Mouse (Mus musculus): Measurements from ENCODE around the gene Clcc1. TPM values are rescaled to one million over a fixed set of nuclear protein-coding genes. Genes with fewer than 3 reads are reported as not detected.
"Not testable (repeated sequence)": the region's sequence is repeated elsewhere in the genome, so short reads cannot be mapped to it uniquely, and the experiment has no call there.

Clcc1 gene
- polyA plus RNA-seq, 1 experiment from 2014 or later = 34.1 TPM

- H3K36me3 ChIP-seq = peaks cover 34% of the 10 kb centered on the region
- WGBS = 82% methylated on average over 1 of the region's 1 CpGs
- no peaks in the 10 kb centered on the region for H3K27me3 ChIP-seq (replicated peaks)
- H3K4me3 ChIP-seq (replicated peaks) = no peak overlapping the region
- no peaks in the 10 kb centered on the region for H3K9me3 ChIP-seq (replicated peaks)
- ATAC-seq (ENCODE audit: low FRiP score) = no peak
- H3K27ac ChIP-seq (replicated peaks) = no peak overlapping the region
- no peak overlapping the region for H3K4me2 ChIP-seq
- H3K9ac ChIP-seq (replicated peaks) = no peak overlapping the region
- no peaks in the 10 kb centered on the region for H3K4me1 ChIP-seq
These were observed 7.2 kb downstream of the Clcc1 start for GRCm38 (mm10) chr3:108660941-108661340.

- H3K36me3 ChIP-seq = peaks cover 70% of the 10 kb centered on the region
- H3K9me3 ChIP-seq (replicated peaks) = no peaks in the 10 kb centered on the region
- H3K4me1 ChIP-seq = no peaks in the 10 kb centered on the region
- WGBS = 69% methylated on average over 4 of the region's 4 CpGs
- H3K4me3 ChIP-seq (replicated peaks) = no peak overlapping the region
- no peaks in the 10 kb centered on the region for H3K27me3 ChIP-seq (replicated peaks)
- H3K4me2 ChIP-seq = no peak overlapping the region
- no peak overlapping the region for H3K9ac ChIP-seq (replicated peaks)
- ATAC-seq (ENCODE audit: low FRiP score) = no peak
- no peak overlapping the region for H3K27ac ChIP-seq (replicated peaks)
These were observed 22.9 kb downstream of the Clcc1 start for GRCm38 (mm10) chr3:108676616-108677015.

GRCm38 (mm10) chr3:108681004-108681403, 27.3 kb downstream of the Clcc1 start:
- H3K4me3 ChIP-seq (replicated peaks) = no peak overlapping the region
- H3K4me2 ChIP-seq = no peak overlapping the region
- no peak for ATAC-seq (ENCODE audit: low FRiP score)
- H3K4me1 ChIP-seq = no peaks in the 10 kb centered on the region
- WGBS = 82% methylated on average over 4 of the region's 4 CpGs
- H3K27me3 ChIP-seq (replicated peaks) = no peaks in the 10 kb centered on the region
- H3K27ac ChIP-seq (replicated peaks) = no peak overlapping the region
- H3K9ac ChIP-seq (replicated peaks) = no peak overlapping the region
- peaks cover 59% of the 10 kb centered on the region for H3K36me3 ChIP-seq
- no peaks in the 10 kb centered on the region for H3K9me3 ChIP-seq (replicated peaks)

- 94% methylated on average over 5 of the region's 5 CpGs for WGBS
- not testable (repeated sequence) for H3K4me3 ChIP-seq (replicated peaks); H3K4me2 ChIP-seq; H3K9me3 ChIP-seq (replicated peaks); H3K4me1 ChIP-seq; ATAC-seq (ENCODE audit: low FRiP score); H3K27me3 ChIP-seq (replicated peaks); H3K27ac ChIP-seq (replicated peaks); H3K9ac ChIP-seq (replicated peaks)
- H3K36me3 ChIP-seq = peaks cover 48% of the 10 kb centered on the region
These were observed 29.9 kb downstream of the Clcc1 start for GRCm38 (mm10) chr3:108683597-108683996.

GRCm38 (mm10) chr3:108685701-108686100, 32.0 kb downstream of the Clcc1 start:
- no peaks in the 10 kb centered on the region for H3K27me3 ChIP-seq (replicated peaks)
- H3K4me2 ChIP-seq = no peak overlapping the region
- H3K4me3 ChIP-seq (replicated peaks) = no peak overlapping the region
- 97% methylated on average over 7 of the region's 7 CpGs for WGBS
- peaks cover 32% of the 10 kb centered on the region for H3K36me3 ChIP-seq
- H3K9me3 ChIP-seq (replicated peaks) = no peaks in the 10 kb centered on the region
- no peaks in the 10 kb centered on the region for H3K4me1 ChIP-seq
- H3K27ac ChIP-seq (replicated peaks) = no peak overlapping the region
- no peak for ATAC-seq (ENCODE audit: low FRiP score)
- H3K9ac ChIP-seq (replicated peaks) = no peak overlapping the region

- H3K4me3 ChIP-seq (replicated peaks) = no peak overlapping the region
- H3K27ac ChIP-seq (replicated peaks) = no peak overlapping the region
- H3K9me3 ChIP-seq (replicated peaks) = no peaks in the 10 kb centered on the region
- H3K27me3 ChIP-seq (replicated peaks) = no peaks in the 10 kb centered on the region
- no peak overlapping the region for H3K9ac ChIP-seq (replicated peaks)
- H3K4me2 ChIP-seq = no peak overlapping the region
- H3K36me3 ChIP-seq = peaks cover 14% of the 10 kb centered on the region
- ATAC-seq (ENCODE audit: low FRiP score) = no peak
- no peaks in the 10 kb centered on the region for H3K4me1 ChIP-seq
- 60% methylated on average over 6 of the region's 6 CpGs for WGBS
These were observed 35.3 kb downstream of the Clcc1 start for GRCm38 (mm10) chr3:108689015-108689441.

- 82% methylated on average over 8 of the region's 8 CpGs for WGBS
- no peaks in the 10 kb centered on the region for H3K9me3 ChIP-seq (replicated peaks)
- no peak overlapping the region for H3K4me2 ChIP-seq
- no peaks in the 10 kb centered on the region for H3K4me1 ChIP-seq
- H3K36me3 ChIP-seq = peaks cover 14% of the 10 kb centered on the region
- ATAC-seq (ENCODE audit: low FRiP score) = no peak
- no peak overlapping the region for H3K27ac ChIP-seq (replicated peaks)
- H3K4me3 ChIP-seq (replicated peaks) = no peak overlapping the region
- H3K27me3 ChIP-seq (replicated peaks) = no peaks in the 10 kb centered on the region
- no peak overlapping the region for H3K9ac ChIP-seq (replicated peaks)
These were observed 35.7 kb downstream of the Clcc1 start for GRCm38 (mm10) chr3:108689446-108689845.

GRCm38 (mm10) chr3:108689979-108690378, 36.3 kb downstream of the Clcc1 start:
- 86% methylated on average over 4 of the region's 4 CpGs for WGBS
- no peaks in the 10 kb centered on the region for H3K27me3 ChIP-seq (replicated peaks)
- peaks cover 14% of the 10 kb centered on the region for H3K36me3 ChIP-seq
- H3K27ac ChIP-seq (replicated peaks) = no peak overlapping the region
- no peaks in the 10 kb centered on the region for H3K9me3 ChIP-seq (replicated peaks)
- H3K9ac ChIP-seq (replicated peaks) = no peak overlapping the region
- H3K4me1 ChIP-seq = no peaks in the 10 kb centered on the region
- no peak for ATAC-seq (ENCODE audit: low FRiP score)
- no peak overlapping the region for H3K4me3 ChIP-seq (replicated peaks)
- no peak overlapping the region for H3K4me2 ChIP-seq

- Histone ChIP-seq H3K4me3 (replicated peaks) (no peak overlapping the region), H3K4me2 (no peak overlapping the region), H3K27ac (replicated peaks) (no peak overlapping the region), H3K9me3 (replicated peaks) (no peaks in the 10 kb centered on the region), H3K36me3 (peaks cover 17% of the 10 kb centered on the region; the same call in 1 of the 2 replicates), H3K27me3 (replicated peaks) (no peaks in the 10 kb centered on the region), H3K9ac (replicated peaks) (no peak overlapping the region), H3K4me1 (no peaks in the 10 kb centered on the region)
- no peak for ATAC-seq (ENCODE audit: low FRiP score)
- 94% methylated on average over 9 of the region's 9 CpGs for WGBS
These were observed 40.6 kb downstream of the Clcc1 start for GRCm38 (mm10) chr3:108694321-108694720.

GRCm38 (mm10) chr3:108698662-108699061, 44.9 kb downstream of the Clcc1 start:
- no peak overlapping the region for H3K27ac ChIP-seq (replicated peaks)
- 95% methylated on average over 8 of the region's 8 CpGs for WGBS
- no peak overlapping the region for H3K4me3 ChIP-seq (replicated peaks)
- no peaks in the 10 kb centered on the region for H3K9me3 ChIP-seq (replicated peaks)
- no peaks in the 10 kb centered on the region for H3K4me1 ChIP-seq
- no peak overlapping the region for H3K9ac ChIP-seq (replicated peaks)
- no peak overlapping the region for H3K4me2 ChIP-seq
- H3K36me3 ChIP-seq = peaks cover 25% of the 10 kb centered on the region; the same call in 1 of the 2 replicates
- ATAC-seq (ENCODE audit: low FRiP score) = no peak
- no peaks in the 10 kb centered on the region for H3K27me3 ChIP-seq (replicated peaks)

- ATAC-seq (ENCODE audit: low FRiP score) = no peak
These were observed 46.1 kb downstream of the Clcc1 start for GRCm38 (mm10) chr3:108699786-108700185.

GRCm38 (mm10) chr3:108701256-108701655, 47.5 kb downstream of the Clcc1 start:
- H3K36me3 ChIP-seq = peaks cover 22% of the 10 kb centered on the region; the same call in 1 of the 2 replicates
- H3K4me2 ChIP-seq = no peak overlapping the region
- H3K9ac ChIP-seq (replicated peaks) = no peak overlapping the region
- no peak overlapping the region for H3K4me3 ChIP-seq (replicated peaks)
- WGBS = 93% methylated on average over 1 of the region's 1 CpGs
- no peak for ATAC-seq (ENCODE audit: low FRiP score)
- no peaks in the 10 kb centered on the region for H3K4me1 ChIP-seq
- no peaks in the 10 kb centered on the region for H3K27me3 ChIP-seq (replicated peaks)
- H3K9me3 ChIP-seq (replicated peaks) = no peaks in the 10 kb centered on the region
- H3K27ac ChIP-seq (replicated peaks) = no peak overlapping the region

More at GRCm38 (mm10) chr3:108699786-108700185, 46.1 kb downstream of the Clcc1 start:
- Histone ChIP-seq H3K4me3 (replicated peaks) (no peak overlapping the region), H3K4me2 (no peak overlapping the region), H3K36me3 (peaks cover 25% of the 10 kb centered on the region; the same call in 1 of the 2 replicates), H3K9me3 (replicated peaks) (no peaks in the 10 kb centered on the region), H3K4me1 (no peaks in the 10 kb centered on the region), H3K27ac (replicated peaks) (no peak overlapping the region), H3K27me3 (replicated peaks) (no peaks in the 10 kb centered on the region), H3K9ac (replicated peaks) (no peak overlapping the region)
- 92% methylated on average over 4 of the region's 4 CpGs for WGBS

- WGBS = 91% methylated on average over 8 of the region's 8 CpGs
- Histone ChIP-seq H3K4me3 (replicated peaks) (no peak overlapping the region), H3K27ac (replicated peaks) (no peak overlapping the region), H3K27me3 (replicated peaks) (no peaks in the 10 kb centered on the region), H3K9ac (replicated peaks) (no peak overlapping the region), H3K36me3 (peaks cover 13% of the 10 kb centered on the region; the same call in 1 of the 2 replicates), H3K4me2 (no peak overlapping the region), H3K4me1 (no peaks in the 10 kb centered on the region), H3K9me3 (replicated peaks) (no peaks in the 10 kb centered on the region)
- no peak for ATAC-seq (ENCODE audit: low FRiP score)
These were observed 49.1 kb downstream of the Clcc1 start for GRCm38 (mm10) chr3:108702789-108703188.
